Comparison of ENCODE assay signal across 30 mouse cellular contexts in genomic region chr7:119244785-119245184, GRCm38 (mm10).
DNase-seq lines count a peak whose midpoint lies in the region; TF ChIP-seq lines count a peak whose summit lies in the region.
"Had no signal": no experiment of that assay in that cellular context is flagged by ENCODE, and none has a peak within 500 bp of the region (broad histone marks: within the 10 kb centered on the region; RNA-seq: fewer than 3 reads in every experiment).

No protein-coding gene starts in this region.

- H3K4me3 ChIP-seq in C2C12 (ENCODE audit: insufficient read depth, poor library complexity, severe bottlenecking) (no peak overlapping the region), myocyte (no peak overlapping the region)
- H3K4me3 ChIP-seq: embryonic facial prominence, embryonic 13.5 days; erythroblast, embryonic 14.5 days; heart, embryonic 13.5 days; hindbrain, embryonic 15.5 days; left cerebral cortex, adult 2 months; limb, embryonic 10.5 days; limb, embryonic 15.5 days; midbrain, embryonic 13.5 days; neural tube, embryonic 15.5 days had no signal

- no peak overlapping the region for H3ac ChIP-seq in C2C12 (ENCODE audit: control insufficient read depth, insufficient read length, low read depth)
- no peak overlapping the region for H3ac ChIP-seq in myocyte (ENCODE audit: control insufficient read depth, insufficient read length)

- TF ChIP-seq POLR2A in myocyte (IDR thresholded peaks at IDR 0.05; ENCODE audit: insufficient read length, low read depth) = no peak

- H3K36me3 ChIP-seq in C2C12 (ENCODE audit: control insufficient read depth, insufficient read depth) (no peaks in the 10 kb centered on the region), myocyte (ENCODE audit: control insufficient read depth, insufficient read depth) (no peaks in the 10 kb centered on the region)
- H3K36me3 ChIP-seq: embryonic facial prominence, embryonic 13.5 days; G1E; heart, embryonic 13.5 days; hindbrain, embryonic 15.5 days; limb, embryonic 10.5 days; limb, embryonic 15.5 days; midbrain, embryonic 13.5 days; neural tube, embryonic 15.5 days had no signal

- H3K79me3 ChIP-seq in C2C12 (ENCODE audit: low read depth) = no peaks in the 10 kb centered on the region

- H3K27me3 ChIP-seq in C2C12 (ENCODE audit: control insufficient read depth, insufficient read depth, insufficient read length) (no peaks in the 10 kb centered on the region), myocyte (ENCODE audit: control insufficient read depth, insufficient read depth, insufficient read length) (no peaks in the 10 kb centered on the region)
- H3K27me3 ChIP-seq: embryonic facial prominence, embryonic 13.5 days; heart, embryonic 13.5 days; hindbrain, embryonic 15.5 days; limb, embryonic 15.5 days; midbrain, embryonic 13.5 days; neural tube, embryonic 15.5 days had no signal

- DNase-seq in layer of hippocampus, postnatal 10 days (ENCODE audit: low spot score in 2 of 2) = peak; percentile 7 to 23
- DNase-seq in layer of hippocampus, adult 9-10 months (ENCODE audit: low spot score) = no peak
- DNase-seq in 3134 (ENCODE audit: extremely low read depth, insufficient read length, low spot score) = peak; percentile 7
- DNase-seq in c-Kit-positive CD71-positive TER-119-positive erythroid progenitor cells, embryonic 14.5 days (ENCODE audit: low spot score) = no peak
- DNase-seq: adrenal gland, adult 2 months; adrenal gland, postnatal 36 days; cerebellum, adult 11 months; cerebellum, adult 9-11 months; embryo, embryonic 11 days; gastrocnemius, postnatal 10 days; heart, postnatal 10 days; kidney, adult 18-20 months; kidney, postnatal 36 days; layer of hippocampus, adult 9-11 months; lung, adult 2 months; lung, postnatal 10 days; retina, postnatal 1 day; thymus, postnatal 4 days had no signal

- no peak overlapping the region for H3K4me2 ChIP-seq in myocyte (ENCODE audit: low read depth)
- H3K4me2 ChIP-seq: embryonic facial prominence, embryonic 13.5 days; heart, embryonic 13.5 days; hindbrain, embryonic 15.5 days; limb, embryonic 15.5 days; midbrain, embryonic 13.5 days; neural tube, embryonic 15.5 days had no signal

- TF ChIP-seq CTCF in C2C12 (IDR thresholded peaks at IDR 0.05; ENCODE audit: control insufficient read depth, insufficient read depth, insufficient read length) = no peak

- H3K79me2 ChIP-seq in C2C12 (ENCODE audit: control insufficient read depth, insufficient read depth) = no peaks in the 10 kb centered on the region
- H3K79me2 ChIP-seq in myocyte (ENCODE audit: control insufficient read depth, insufficient read depth) = no peaks in the 10 kb centered on the region

TF ChIP-seq in C2C12, 6 proteins besides CTCF, POLR2A, EP300 and RAD21:
- TF ChIP-seq MYOG (IDR thresholded peaks at IDR 0.05; ENCODE audit: control insufficient read depth, extremely low read depth, insufficient read length) (no peak), USF1 (IDR thresholded peaks at IDR 0.05; ENCODE audit: low read depth) (no peak), FOSL1 (IDR thresholded peaks at IDR 0.05; ENCODE audit: insufficient read depth, low read length, poor library complexity, severe bottlenecking) (no peak), MYOD1 (IDR thresholded peaks at IDR 0.05; ENCODE audit: control insufficient read depth, insufficient read length, low read depth) (peak; percentile 95), CEBPB (IDR thresholded peaks at IDR 0.05; ENCODE audit: low read depth) (no peak), MAX (IDR thresholded peaks at IDR 0.05) (peak; percentile 34)

TF ChIP-seq in myocyte, 11 proteins besides CTCF, POLR2A, EP300 and RAD21:
- TF ChIP-seq E2F4 (IDR thresholded peaks at IDR 0.05; ENCODE audit: insufficient read depth) (no peak), SRF (IDR thresholded peaks at IDR 0.05; ENCODE audit: control insufficient read depth, insufficient read length, low read depth) (no peak), MAX (IDR thresholded peaks at IDR 0.05; ENCODE audit: low read depth) (no peak), TCF3 (IDR thresholded peaks at IDR 0.05; ENCODE audit: insufficient read length, low read depth) (peak; percentile 66), MYOD1 (IDR thresholded peaks at IDR 0.05; ENCODE audit: control insufficient read depth in 1 of 3, insufficient read length in 2 of 3, low read depth in 2 of 3) (peak in 2 of 3 experiments; percentile 86 to 88), REST (IDR thresholded peaks at IDR 0.05; ENCODE audit: insufficient read depth, insufficient read length) (no peak), MYOG (IDR thresholded peaks at IDR 0.05; ENCODE audit: control insufficient read depth in 1 of 3, insufficient read depth in 1 of 3, insufficient read length in 2 of 3, low read depth in 2 of 3) (peak; percentile 63 to 95 (median 69)), CEBPB (IDR thresholded peaks at IDR 0.05; ENCODE audit: insufficient read depth, poor library complexity, severe bottlenecking) (no peak), POLR2AphosphoS2 (IDR thresholded peaks at IDR 0.05; ENCODE audit: insufficient read length, low read depth) (no peak), USF1 (IDR thresholded peaks at IDR 0.05; ENCODE audit: low read depth) (peak; percentile 21), TCF12 (IDR thresholded peaks at IDR 0.05; ENCODE audit: insufficient read depth, poor library complexity, severe bottlenecking) (peak; percentile 81)

Comparison
In these comparisons a context has a peak if more than half of its experiments do, and no peak if none do; other contexts are left out.
1. DNase-seq: peak in layer of hippocampus, postnatal 10 days (2 of 2) and 3134 (single experiment); none in layer of hippocampus, adult 9-10 months (single experiment) and c-Kit-positive CD71-positive TER-119-positive erythroid progenitor cells, embryonic 14.5 days (single experiment).